Mouse (Mus musculus): ENCODE measurements at regions not wholly inside any gene's neighbourhood (a gene's known extent, or its start where the extent isn't known, plus 50 kb on each side); places are given as distances from the start of the nearest gene placed in this dataset.

DNA sequence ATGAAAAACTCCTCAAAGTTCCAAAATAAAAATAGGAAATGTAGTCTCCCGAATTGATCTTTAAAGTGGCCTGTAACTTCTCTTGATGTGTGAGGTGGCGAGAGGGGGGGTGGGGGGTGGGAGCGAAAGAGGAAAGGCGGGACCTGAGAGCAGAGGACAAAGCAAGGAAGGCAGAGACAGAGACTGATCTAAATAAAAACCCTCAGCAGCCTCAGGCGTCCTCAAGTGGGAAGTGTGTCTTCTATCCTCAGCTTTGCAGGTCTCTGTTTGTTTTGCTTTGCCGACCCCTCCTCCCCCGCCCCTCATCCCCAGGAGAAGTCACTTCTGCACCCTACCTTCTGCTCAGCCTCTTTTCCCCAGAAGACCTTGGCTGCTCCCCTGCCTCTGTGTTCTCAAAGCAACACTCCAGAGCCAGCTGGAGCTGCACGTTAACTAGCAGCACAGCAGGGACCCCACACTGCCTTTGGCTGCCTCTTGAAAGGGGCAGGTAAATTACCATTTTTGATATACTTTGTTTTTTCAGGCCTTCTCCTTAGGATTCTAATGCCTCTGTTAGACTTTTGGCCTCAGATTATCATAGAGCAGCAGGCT is 214.3 kb upstream of the Isl1 start:
- Histone ChIP-seq H3K9ac (ENCODE audit: low read length) (no peak overlapping the region; the same call in 1 of the 2 replicates), H3K27me3 (ENCODE audit: control insufficient read depth, insufficient read depth, low read length) (no peaks in the 10 kb centered on the region), H3K36me3 (ENCODE audit: control insufficient read depth, insufficient read depth, low read length) (no peaks in the 10 kb centered on the region), H3K4me2 (ENCODE audit: low read depth, low read length) (no peak overlapping the region), H3K4me3 (replicated peaks; ENCODE audit: low read length) (no peak overlapping the region), H3K27ac (ENCODE audit: low read length) (no peak overlapping the region), H3K4me1 (ENCODE audit: control insufficient read depth, insufficient read depth, low read length) (no peaks in the 10 kb centered on the region), H3K9me3 (replicated peaks; ENCODE audit: control insufficient read depth, low read length) (no peaks in the 10 kb centered on the region)
- 13% methylated on average over 7 of the region's 8 CpGs for WGBS
- ATAC-seq (ENCODE audit: insufficient read depth, low FRiP score) = no peak

DNA sequence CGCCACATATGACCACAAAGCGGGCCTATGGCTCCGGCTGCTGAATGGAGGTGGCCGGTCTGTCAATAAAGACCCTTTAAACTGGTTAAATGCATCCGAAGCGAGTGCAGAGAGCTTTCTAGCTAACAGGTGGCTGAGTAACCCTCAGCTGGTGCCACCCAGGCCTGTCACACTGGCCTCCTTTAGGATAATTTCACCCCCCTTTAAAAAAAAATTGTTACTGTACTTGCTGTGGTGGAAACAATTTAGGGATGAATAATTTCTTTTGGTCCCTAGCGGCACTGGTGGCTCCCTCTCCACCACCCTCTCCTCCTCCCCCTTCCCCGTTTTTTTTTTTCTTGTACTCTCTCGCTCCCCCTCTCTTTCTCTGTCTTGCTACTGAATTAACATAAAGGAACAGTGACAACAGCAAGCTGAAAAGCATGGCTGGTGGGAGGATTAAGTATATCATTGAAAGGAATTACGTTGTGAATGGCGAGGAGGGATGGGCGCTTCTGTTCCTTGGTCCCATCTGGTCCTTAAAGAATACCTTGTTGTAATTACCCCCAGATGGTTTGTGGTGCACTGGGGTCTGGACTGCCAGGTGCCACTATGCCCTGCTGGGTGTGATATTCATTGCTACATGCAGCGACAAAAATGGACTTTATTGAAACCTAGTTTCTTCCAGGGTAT is 205.3 kb upstream of the Isl1 start:
- H3K4me2 ChIP-seq (ENCODE audit: low read depth, low read length) = no peak overlapping the region; the same call in 1 of the 2 replicates
- 37% methylated on average over 13 of the region's 13 CpGs for WGBS
- no peaks in the 10 kb centered on the region for H3K9me3 ChIP-seq (replicated peaks; ENCODE audit: control insufficient read depth, low read length)

DNA sequence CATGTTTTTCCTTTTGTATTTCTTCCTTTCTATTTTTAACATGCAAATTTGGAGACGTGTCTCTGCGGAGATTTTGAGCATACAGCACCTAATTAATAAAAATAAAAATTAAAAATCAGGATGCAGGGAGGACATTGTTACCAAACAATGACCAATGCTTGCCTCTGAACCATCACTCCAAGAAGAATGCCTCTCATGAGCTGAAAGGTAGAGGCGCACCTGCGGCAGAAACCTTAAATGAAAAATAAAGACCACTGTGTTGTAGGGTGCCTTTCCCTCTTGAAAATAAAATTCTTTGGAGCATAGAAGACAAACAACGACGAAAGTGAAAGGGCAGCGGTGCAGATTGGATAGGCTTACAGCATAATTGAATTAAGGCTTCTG is 204.8 kb upstream of the Isl1 start:
- Histone ChIP-seq H3K4me2 (ENCODE audit: low read depth, low read length) (no peak overlapping the region; the same call in 1 of the 2 replicates), H3K9me3 (replicated peaks; ENCODE audit: control insufficient read depth, low read length) (no peaks in the 10 kb centered on the region), H3K27ac (ENCODE audit: low read length) (no peak overlapping the region), H3K9ac (ENCODE audit: low read length) (no peak overlapping the region), H3K36me3 (ENCODE audit: control insufficient read depth, insufficient read depth, low read length) (no peaks in the 10 kb centered on the region), H3K4me1 (ENCODE audit: control insufficient read depth, insufficient read depth, low read length) (no peaks in the 10 kb centered on the region), H3K4me3 (replicated peaks; ENCODE audit: low read length) (no peak overlapping the region), H3K27me3 (ENCODE audit: control insufficient read depth, insufficient read depth, low read length) (no peaks in the 10 kb centered on the region)
- 67% methylated on average over 7 of the region's 7 CpGs for WGBS
- no peak for ATAC-seq (ENCODE audit: insufficient read depth, low FRiP score)

More for the DNA sequence above, 205.3 kb upstream of the Isl1 start:
- Histone ChIP-seq H3K4me3 (replicated peaks; ENCODE audit: low read length) (no peak overlapping the region), H3K27ac (ENCODE audit: low read length) (no peak overlapping the region), H3K36me3 (ENCODE audit: control insufficient read depth, insufficient read depth, low read length) (no peaks in the 10 kb centered on the region), H3K9ac (ENCODE audit: low read length) (no peak overlapping the region), H3K4me1 (ENCODE audit: control insufficient read depth, insufficient read depth, low read length) (no peaks in the 10 kb centered on the region), H3K27me3 (ENCODE audit: control insufficient read depth, insufficient read depth, low read length) (no peaks in the 10 kb centered on the region)
- ATAC-seq (ENCODE audit: insufficient read depth, low FRiP score) = no peak

DNA sequence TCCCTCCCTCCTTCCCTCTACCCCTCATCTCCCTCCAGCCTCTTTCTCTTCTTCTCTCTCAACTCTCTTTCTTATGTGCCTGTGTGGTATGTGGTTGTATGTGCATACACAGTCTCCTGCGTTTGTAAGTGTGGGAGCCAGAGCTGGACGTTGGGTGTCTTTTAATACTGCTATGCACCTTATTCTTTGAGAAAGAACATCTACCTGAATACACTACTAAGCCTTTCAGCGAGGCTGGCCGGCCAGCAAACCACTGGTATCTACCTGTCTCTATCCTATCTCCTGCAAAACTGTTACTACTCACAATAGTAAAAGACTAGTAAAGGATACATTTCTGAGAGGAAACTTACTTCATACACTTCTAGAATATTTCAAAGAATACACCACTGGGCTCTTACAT is 202.9 kb upstream of the Isl1 start:
- Histone ChIP-seq H3K9ac (ENCODE audit: low read length) (no peak overlapping the region), H3K9me3 (replicated peaks; ENCODE audit: control insufficient read depth, low read length) (no peaks in the 10 kb centered on the region), H3K27ac (ENCODE audit: low read length) (no peak overlapping the region), H3K36me3 (ENCODE audit: control insufficient read depth, insufficient read depth, low read length) (no peaks in the 10 kb centered on the region), H3K4me2 (ENCODE audit: low read depth, low read length) (no peak overlapping the region), H3K4me1 (ENCODE audit: control insufficient read depth, insufficient read depth, low read length) (no peaks in the 10 kb centered on the region), H3K4me3 (replicated peaks; ENCODE audit: low read length) (no peak overlapping the region), H3K27me3 (ENCODE audit: control insufficient read depth, insufficient read depth, low read length) (no peaks in the 10 kb centered on the region)
- no peak for ATAC-seq (ENCODE audit: insufficient read depth, low FRiP score)
- 69% methylated on average over 4 of the region's 4 CpGs for WGBS

DNA sequence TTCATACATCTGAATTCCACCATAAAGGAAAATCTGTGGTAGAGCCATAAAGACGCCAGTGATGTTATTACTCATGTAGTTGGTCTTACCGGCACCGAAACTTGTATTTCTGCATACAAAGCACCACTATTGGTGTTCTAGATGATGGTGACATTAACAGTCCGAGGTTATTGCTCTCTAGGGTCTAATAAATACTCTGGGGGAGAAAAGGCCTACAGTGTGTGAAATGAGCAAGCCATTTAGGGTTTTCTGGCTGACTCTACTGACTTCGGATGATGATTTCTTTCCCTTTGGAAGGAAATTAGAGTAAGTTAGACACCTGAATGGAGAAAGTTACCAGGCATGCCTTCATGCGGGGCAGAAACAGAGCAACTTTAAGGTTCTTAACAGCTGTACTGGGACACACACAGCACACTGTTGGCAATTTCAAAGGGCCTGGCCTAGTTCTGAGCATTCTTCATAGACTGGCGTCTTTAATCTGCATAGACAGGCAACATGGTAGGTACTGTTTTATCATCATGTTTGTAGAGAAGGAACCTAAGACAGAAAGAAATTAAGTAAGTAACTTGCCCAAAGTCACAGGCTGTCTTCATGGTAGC is 198.8 kb upstream of the Isl1 start:
- Histone ChIP-seq H3K9ac (ENCODE audit: low read length) (no peak overlapping the region), H3K27ac (ENCODE audit: low read length) (no peak overlapping the region), H3K36me3 (ENCODE audit: control insufficient read depth, insufficient read depth, low read length) (no peaks in the 10 kb centered on the region), H3K4me2 (ENCODE audit: low read depth, low read length) (no peak overlapping the region), H3K9me3 (replicated peaks; ENCODE audit: control insufficient read depth, low read length) (no peaks in the 10 kb centered on the region), H3K4me1 (ENCODE audit: control insufficient read depth, insufficient read depth, low read length) (no peaks in the 10 kb centered on the region), H3K4me3 (replicated peaks; ENCODE audit: low read length) (no peak overlapping the region), H3K27me3 (ENCODE audit: control insufficient read depth, insufficient read depth, low read length) (no peaks in the 10 kb centered on the region)
- ATAC-seq (ENCODE audit: insufficient read depth, low FRiP score) = no peak
- 89% methylated on average over 7 of the region's 7 CpGs for WGBS

DNA sequence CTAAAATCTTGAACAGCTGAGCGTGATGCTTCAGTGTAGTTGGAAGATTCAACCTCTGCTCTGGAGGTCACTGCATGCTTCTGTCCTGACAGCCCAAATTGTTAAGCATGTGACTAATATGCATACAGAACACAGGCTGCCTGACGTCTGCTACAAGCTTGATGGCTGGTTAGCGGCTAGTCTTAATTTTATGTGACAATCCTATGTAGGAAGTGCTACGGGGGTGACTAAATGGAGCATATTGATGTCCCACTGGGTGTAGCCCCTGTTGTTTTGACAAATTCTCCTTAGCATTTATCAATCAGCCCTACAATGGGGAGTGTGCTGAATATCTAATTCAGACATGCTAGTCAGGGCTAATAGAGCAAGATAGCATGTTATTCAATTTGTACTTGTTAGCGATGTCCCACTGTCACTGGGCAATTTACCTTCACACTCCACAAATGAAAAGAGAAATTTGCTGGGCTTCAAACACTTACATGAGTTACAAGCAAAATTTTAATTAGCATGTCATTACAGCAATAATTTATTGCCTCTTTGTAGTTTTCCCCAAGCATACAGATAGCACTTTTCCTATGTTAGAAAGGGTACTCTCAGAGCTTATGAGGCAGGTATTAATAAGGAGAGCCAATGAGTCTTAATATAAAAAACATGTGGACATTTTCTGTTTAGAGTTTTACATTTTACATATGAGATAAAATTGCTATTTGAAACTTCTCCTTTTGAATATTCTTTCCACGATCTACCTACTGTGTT is 188.3 kb upstream of the Isl1 start:
- WGBS = 69% methylated on average over 6 of the region's 6 CpGs

DNA sequence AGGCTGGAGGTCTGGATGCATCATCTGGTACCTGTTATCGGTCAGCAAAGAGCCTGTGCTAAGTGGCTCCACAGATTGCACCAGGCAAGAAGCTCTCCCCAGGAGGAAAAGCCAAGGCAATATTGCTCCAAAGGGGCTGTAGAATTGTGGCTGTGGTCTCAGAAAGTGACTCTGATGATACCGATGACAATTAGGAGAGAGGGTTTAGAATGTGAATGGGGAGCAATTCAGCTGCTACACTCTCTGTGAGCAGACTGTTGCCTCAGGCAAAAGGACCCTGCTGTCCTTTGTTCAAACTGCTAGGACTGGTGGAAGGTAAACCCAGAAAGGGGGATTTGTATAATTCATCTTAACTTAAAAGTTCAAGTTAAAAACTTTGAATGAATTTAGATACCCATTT is 186.2 kb upstream of the Isl1 start:
- H3K27me3 ChIP-seq (ENCODE audit: control insufficient read depth, insufficient read depth, low read length) = no peaks in the 10 kb centered on the region
- ATAC-seq (ENCODE audit: insufficient read depth, low FRiP score) = no peak
- H3K36me3 ChIP-seq (ENCODE audit: control insufficient read depth, insufficient read depth, low read length) = no peaks in the 10 kb centered on the region
- H3K9me3 ChIP-seq (replicated peaks; ENCODE audit: control insufficient read depth, low read length) = no peaks in the 10 kb centered on the region
- H3K9ac ChIP-seq (ENCODE audit: low read length) = no peak overlapping the region
- H3K4me2 ChIP-seq (ENCODE audit: low read depth, low read length) = no peak overlapping the region
- 55% methylated on average over 2 of the region's 2 CpGs for WGBS
- H3K4me1 ChIP-seq (ENCODE audit: control insufficient read depth, insufficient read depth, low read length) = no peaks in the 10 kb centered on the region
- H3K4me3 ChIP-seq (replicated peaks; ENCODE audit: low read length) = no peak overlapping the region
- no peak overlapping the region for H3K27ac ChIP-seq (ENCODE audit: low read length)

More for the DNA sequence above, 188.3 kb upstream of the Isl1 start:
- H3K4me2 ChIP-seq (ENCODE audit: low read depth, low read length) = no peak overlapping the region
- no peaks in the 10 kb centered on the region for H3K36me3 ChIP-seq (ENCODE audit: control insufficient read depth, insufficient read depth, low read length)
- no peak for ATAC-seq (ENCODE audit: insufficient read depth, low FRiP score)
- H3K27ac ChIP-seq (ENCODE audit: low read length) = no peak overlapping the region
- no peak overlapping the region for H3K4me3 ChIP-seq (replicated peaks; ENCODE audit: low read length)
- no peaks in the 10 kb centered on the region for H3K27me3 ChIP-seq (ENCODE audit: control insufficient read depth, insufficient read depth, low read length)
- H3K9me3 ChIP-seq (replicated peaks; ENCODE audit: control insufficient read depth, low read length) = no peaks in the 10 kb centered on the region
- no peaks in the 10 kb centered on the region for H3K4me1 ChIP-seq (ENCODE audit: control insufficient read depth, insufficient read depth, low read length)
- H3K9ac ChIP-seq (ENCODE audit: low read length) = no peak overlapping the region

DNA sequence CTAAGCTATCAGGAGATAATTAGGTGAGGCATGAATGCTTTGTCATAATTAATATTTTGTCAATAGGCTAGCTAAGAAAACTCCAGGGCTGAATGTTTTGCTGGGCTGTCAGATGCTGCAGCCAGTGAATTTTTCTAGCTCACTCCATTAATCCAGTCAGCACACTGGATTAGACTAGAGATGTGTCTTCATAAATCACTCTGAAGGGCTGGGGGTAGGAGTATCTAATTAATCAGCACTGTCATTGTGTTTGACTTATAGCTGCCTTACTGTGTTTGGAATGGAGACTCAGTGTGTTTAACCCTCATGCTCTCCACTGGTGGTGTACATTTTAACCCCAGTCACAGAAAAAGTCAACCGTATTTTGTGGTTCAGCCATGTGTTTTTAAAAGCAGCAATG is 179.9 kb upstream of the Isl1 start:
- H3K27ac ChIP-seq (ENCODE audit: low read length) = no peak overlapping the region
- peak; percentile 78; the same call in 1 of the 2 replicates for ATAC-seq (ENCODE audit: insufficient read depth, low FRiP score)
- H3K27me3 ChIP-seq (ENCODE audit: control insufficient read depth, insufficient read depth, low read length) = no peaks in the 10 kb centered on the region
- no peak overlapping the region for H3K4me2 ChIP-seq (ENCODE audit: low read depth, low read length)
- H3K9ac ChIP-seq (ENCODE audit: low read length) = no peak overlapping the region
- H3K4me3 ChIP-seq (replicated peaks; ENCODE audit: low read length) = no peak overlapping the region
- H3K9me3 ChIP-seq (replicated peaks; ENCODE audit: control insufficient read depth, low read length) = no peaks in the 10 kb centered on the region
- no peaks in the 10 kb centered on the region for H3K36me3 ChIP-seq (ENCODE audit: control insufficient read depth, insufficient read depth, low read length)
- WGBS = 15% methylated on average over 1 of the region's 1 CpGs
- H3K4me1 ChIP-seq (ENCODE audit: control insufficient read depth, insufficient read depth, low read length) = no peaks in the 10 kb centered on the region

DNA sequence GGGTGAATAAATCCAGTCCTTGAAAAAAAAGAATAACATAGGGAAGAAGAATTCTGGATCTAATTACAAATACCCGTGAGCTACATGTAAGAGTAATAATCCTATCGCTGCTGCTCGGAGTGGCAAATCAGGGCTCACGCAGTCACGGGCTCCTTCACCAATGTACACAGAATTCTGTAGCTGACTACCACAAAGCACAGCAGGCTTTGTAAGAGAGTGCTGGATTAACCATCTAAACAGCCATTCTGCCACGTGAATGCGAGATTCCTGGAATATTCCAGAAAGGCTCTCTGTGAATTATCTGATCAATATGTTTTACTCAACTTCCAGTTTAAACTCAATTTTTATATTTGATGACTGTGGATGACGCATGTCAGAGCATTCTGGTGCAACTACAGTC is 165.1 kb upstream of the Isl1 start:
- H3K27ac ChIP-seq (ENCODE audit: low read length) = no peak overlapping the region
- WGBS = 65% methylated on average over 8 of the region's 8 CpGs

More for the DNA sequence above, 165.1 kb upstream of the Isl1 start:
- Histone ChIP-seq H3K9me3 (replicated peaks; ENCODE audit: control insufficient read depth, low read length) (no peaks in the 10 kb centered on the region), H3K27me3 (ENCODE audit: control insufficient read depth, insufficient read depth, low read length) (no peaks in the 10 kb centered on the region), H3K4me1 (ENCODE audit: control insufficient read depth, insufficient read depth, low read length) (no peaks in the 10 kb centered on the region), H3K4me3 (replicated peaks; ENCODE audit: low read length) (no peak overlapping the region), H3K9ac (ENCODE audit: low read length) (no peak overlapping the region), H3K4me2 (ENCODE audit: low read depth, low read length) (no peak overlapping the region), H3K36me3 (ENCODE audit: control insufficient read depth, insufficient read depth, low read length) (no peaks in the 10 kb centered on the region)
- no peak for ATAC-seq (ENCODE audit: insufficient read depth, low FRiP score)

Measured in stomach, embryonic 16.5 days (tissue).